Mouse (Mus musculus) MEL (cell line): ENCODE data around the gene Cpt1a. TPM values are rescaled to one million over a fixed set of nuclear protein-coding genes. Genes with fewer than 3 reads are reported as not detected.

Experiments used
- DNase-seq: peaks from one replicate; pipeline ENCODE4 v3.0.0; 2011; ENCODE audit warnings: low read depth, low spot score
- H3K27ac ChIP-seq: 2 replicates; pipeline ENCODE4 v1.5.1; 2012; ENCODE audit warnings: low read depth, mild to moderate bottlenecking, control low read depth, low read length, moderate library complexity; ENCODE audit not compliant: control insufficient read depth
- H3K27me3 ChIP-seq, 2 experiments: fragments of 150-350 bp in 1 of 2; sonication (generic) in 1 of 2; 2 replicates each; pipeline ENCODE4 v1.6.1; 2012; ENCODE audit warnings: low read length in 2 of 2, mild to moderate bottlenecking in 2 of 2, improper control_type of control experiment in 1 of 2, moderate library complexity in 1 of 2; ENCODE audit not compliant: insufficient read depth in 2 of 2, control insufficient read depth in 1 of 2
- H3K36me3 ChIP-seq, 2 experiments: 2 replicates each; pipeline ENCODE4 v1.6.1; 2012 to 2014; ENCODE audit warnings: low read length in 2 of 2, improper control_type of control experiment in 1 of 2, inconsistent platforms in 1 of 2, mild to moderate bottlenecking in 1 of 2; ENCODE audit not compliant: insufficient read depth in 2 of 2, control insufficient read depth in 1 of 2
- H3K4me1 ChIP-seq, 2 experiments: fragments of 150-350 bp in 1 of 2; sonication (generic) in 1 of 2; 2 replicates each; pipeline ENCODE4 v1.6.1; 2012; ENCODE audit warnings: low read length in 2 of 2, improper control_type of control experiment in 1 of 2, mild to moderate bottlenecking in 1 of 2; ENCODE audit not compliant: insufficient read depth in 2 of 2, control insufficient read depth in 1 of 2
- H3K4me3 ChIP-seq, 2 experiments: fragments of 150-350 bp in 1 of 2; sonication (generic) in 1 of 2; 2 replicates each; pipeline ENCODE4 v1.5.1; 2012; ENCODE audit warnings: low read depth in 2 of 2, low read length in 2 of 2, mild to moderate bottlenecking in 2 of 2, moderate library complexity in 2 of 2, control low read depth in 1 of 2, improper control_type of control experiment in 1 of 2; ENCODE audit not compliant: control insufficient read depth in 1 of 2, insufficient read depth in 1 of 2
- H3K79me2 ChIP-seq: 2 replicates; pipeline ENCODE4 v1.6.1; 2012; ENCODE audit warnings: mild to moderate bottlenecking, low read length, moderate library complexity; ENCODE audit not compliant: control insufficient read depth, poor library complexity, insufficient read depth
- H3K9ac ChIP-seq: 2 replicates; pipeline ENCODE4 v1.6.1; 2012; ENCODE audit warnings: low read depth, mild to moderate bottlenecking, control low read depth, low read length, moderate library complexity; ENCODE audit not compliant: control insufficient read depth, poor library complexity, severe bottlenecking
- H3K9me3 ChIP-seq: fragments of 150-350 bp; sonication (generic); replicated peaks from 2 replicates; pipeline ENCODE4 v1.6.1; 2012; ENCODE audit warnings: mild to moderate bottlenecking, low read length, improper control_type of control experiment, moderate library complexity; ENCODE audit not compliant: insufficient read depth
- BHLHE40 ChIP-seq: IDR thresholded peaks from 2 replicates; pipeline ENCODE4 v1.6.1; 2012; ENCODE audit warnings: low read depth, mild to moderate bottlenecking, inconsistent platforms, low read length, improper control_type of control experiment, borderline replicate concordance
- CHD1 ChIP-seq: IDR thresholded peaks from 2 replicates; pipeline ENCODE4 v1.6.1; 2012; ENCODE audit warnings: low read depth, mild to moderate bottlenecking, inconsistent platforms, low read length, improper control_type of control experiment
- EP300 ChIP-seq, 2 experiments: IDR thresholded peaks; 2 replicates each; pipeline ENCODE4 v1.6.1; 2011; ENCODE audit warnings: improper control_type of control experiment in 2 of 2, low read length in 2 of 2, low read depth in 1 of 2, mild to moderate bottlenecking in 1 of 2
- HCFC1 ChIP-seq: IDR thresholded peaks from 2 replicates; pipeline ENCODE4 v1.6.1; 2012; ENCODE audit warnings: low read depth, mild to moderate bottlenecking, inconsistent platforms, low read length, improper control_type of control experiment, moderate library complexity
- MXI1 ChIP-seq: IDR thresholded peaks from 2 replicates; pipeline ENCODE4 v1.6.1; 2011; ENCODE audit warnings: mild to moderate bottlenecking, low read depth, low read length, improper control_type of control experiment
- NRF1 ChIP-seq: IDR thresholded peaks from 2 replicates; pipeline ENCODE4 v1.6.1; 2014; ENCODE audit warnings: low read depth, mild to moderate bottlenecking, inconsistent platforms, low read length, improper control_type of control experiment, moderate library complexity; ENCODE audit not compliant: poor library complexity, insufficient read depth, severe bottlenecking
- POLR2AphosphoS2 ChIP-seq: IDR thresholded peaks from 2 replicates; pipeline ENCODE4 v1.6.1; 2011; ENCODE audit warnings: low read length, improper control_type of control experiment
- POLR2AphosphoS5 ChIP-seq: IDR thresholded peaks from 2 replicates; pipeline ENCODE4 v1.6.1; 2012; ENCODE audit warnings: low read depth, borderline replicate concordance, mild to moderate bottlenecking, inconsistent platforms, low read length, moderate library complexity, mixed read lengths
- RAD21 ChIP-seq: IDR thresholded peaks from 2 replicates; pipeline ENCODE4 v1.6.1; 2011; ENCODE audit warnings: mild to moderate bottlenecking, low read depth, low read length, improper control_type of control experiment
- SMC3 ChIP-seq: IDR thresholded peaks from 2 replicates; pipeline ENCODE4 v1.6.1; 2011; ENCODE audit warnings: low read depth, low read length, improper control_type of control experiment
- TCF12 ChIP-seq: IDR thresholded peaks from 2 replicates; pipeline ENCODE4 v1.6.1; 2014; ENCODE audit warnings: low read depth, mild to moderate bottlenecking, inconsistent platforms, low read length, improper control_type of control experiment, moderate library complexity
- USF1 ChIP-seq: IDR thresholded peaks from 2 replicates; pipeline ENCODE4 v1.6.1; 2014; ENCODE audit warnings: low read depth, mild to moderate bottlenecking, inconsistent platforms, low read length, improper control_type of control experiment, moderate library complexity
- ZNF384 ChIP-seq: IDR thresholded peaks from 2 replicates; pipeline ENCODE4 v1.6.1; 2012; ENCODE audit warnings: low read depth, mild to moderate bottlenecking, inconsistent platforms, low read length, improper control_type of control experiment
- polyA plus RNA-seq, 2 experiments: library from polyadenylated mRNA; stranded (reverse) in 1 of 2; unstranded in 1 of 2; fragments of >175 nt in 1 of 2; fragments of >200 nt in 1 of 2; gene quantifications; 2 replicates each; pipeline versions ENCODE4 v1.2.1 to v1.2.4; 2012; ENCODE audit warnings: low replicate concordance in 2 of 2, low read depth in 1 of 2; ENCODE audit not compliant: insufficient read length in 2 of 2, insufficient read depth in 1 of 2, missing spikeins in 1 of 2
- total RNA-seq: library from RNA; depleted of rRNA; stranded (reverse); fragments of 300-350 nt; gene quantifications from 2 replicates; pipeline ENCODE4 v1.2.3, GENCODE M21; 2012

Cpt1a gene
- total and polyA plus RNA-seq, 3 experiments = 16.1 to 40.4 TPM; not detected in 1

GRCm38 (mm10) chr19:3429156-3429816 lies 107.2 kb downstream of the Cpt1a start:
- Histone ChIP-seq H3K27me3 (no peaks in the 10 kb centered on the region; a peak in 1 of 4 replicates), H3K27ac (no peak overlapping the region)
- no peak for TF ChIP-seq NRF1
- TF ChIP-seq, all 39 proteins: peak for 0
- no peak overlapping the region for H3K4me3 ChIP-seq
- H3K79me2 ChIP-seq = no peaks in the 10 kb centered on the region
- H3K36me3 ChIP-seq = no peaks in the 10 kb centered on the region
- no peaks in the 10 kb centered on the region for H3K9me3 ChIP-seq
- no peaks in the 10 kb centered on the region for H3K4me1 ChIP-seq
- no peak for DNase-seq
- H3K9ac ChIP-seq = no peak overlapping the region

GRCm38 (mm10) chr19:3431066-3431465 lies 108.9 kb downstream of the Cpt1a start:
- DNase-seq = no peak
- H3K9me3 ChIP-seq = no peaks in the 10 kb centered on the region
- H3K27me3 ChIP-seq = no peaks in the 10 kb centered on the region; a peak in 1 of 4 replicates
- H3K27ac ChIP-seq = no peak overlapping the region
- no peaks in the 10 kb centered on the region for H3K79me2 ChIP-seq
- no peaks in the 10 kb centered on the region for H3K4me1 ChIP-seq
- H3K9ac ChIP-seq = no peak overlapping the region
- no peak overlapping the region for H3K4me3 ChIP-seq
- H3K36me3 ChIP-seq = no peaks in the 10 kb centered on the region
- no peak for TF ChIP-seq CHD1
- no peak for TF ChIP-seq ZNF384
- TF ChIP-seq POLR2AphosphoS2 = no peak
- no peak for TF ChIP-seq RAD21
- no peak for TF ChIP-seq MXI1
- TF ChIP-seq SMC3 = no peak
- no peak for TF ChIP-seq EP300 (IDR thresholded peaks at IDR 0.05; ENCODE audit: low read depth in 1 of 2, low read length in 2 of 2)
- no peak for TF ChIP-seq POLR2AphosphoS5
- no peak for TF ChIP-seq BHLHE40
- TF ChIP-seq HCFC1 = no peak
- no peak for TF ChIP-seq TCF12

GRCm38 (mm10) chr19:3431969-3432368 lies 109.8 kb downstream of the Cpt1a start:
- peak; percentile 23 for DNase-seq
- no peak overlapping the region for H3K9ac ChIP-seq
- H3K27me3 ChIP-seq = no peaks in the 10 kb centered on the region
- H3K4me1 ChIP-seq = no peaks in the 10 kb centered on the region
- H3K79me2 ChIP-seq = no peaks in the 10 kb centered on the region
- H3K36me3 ChIP-seq = no peaks in the 10 kb centered on the region
- TF ChIP-seq ZNF384 = peak; percentile 72
- TF ChIP-seq USF1 = peak; percentile 51; the same call in 1 of the 2 replicates
- TF ChIP-seq EP300 (IDR thresholded peaks at IDR 0.05; ENCODE audit: low read depth in 1 of 2, low read length in 2 of 2) = peak in 1 of 2 experiments; percentile 12; a peak in 1 of 4 replicates
- no peak for TF ChIP-seq POLR2AphosphoS2
- TF ChIP-seq, all 39 proteins: peak for 3
- no peak overlapping the region for H3K4me3 ChIP-seq
- no peak overlapping the region for H3K27ac ChIP-seq
- no peaks in the 10 kb centered on the region for H3K9me3 ChIP-seq
